Mouse (Mus musculus) liver, embryonic 16.5 days (tissue): ENCODE measurements around the gene Rnf121. TPM values are rescaled to one million over a fixed set of nuclear protein-coding genes. Genes with fewer than 3 reads are reported as not detected.
A peak's percentile ranks its signal among the peaks of the same experiment; 100 is the strongest.

ENCODE experiments used
- ATAC-seq: fragments of 200-750 bp; cut with Nextera tagmentation; 2 replicates; pipeline ENCODE4 v1.8.0; 2017; ENCODE audit warnings: low read depth, mild to moderate bottlenecking, moderate number of reproducible peaks, moderate library complexity
- H3K27ac ChIP-seq: fragments of 300-500 bp; sonication (generic); 2 replicates; pipeline ENCODE4 v1.5.1; 2014; ENCODE audit warnings: mild to moderate bottlenecking, low read length
- H3K27me3 ChIP-seq: fragments of 300-500 bp; sonication (generic); 2 replicates; pipeline ENCODE4 v1.6.1; 2014; ENCODE audit warnings: low read depth, low read length, mixed read lengths; ENCODE audit not compliant: control insufficient read depth, insufficient read depth
- H3K36me3 ChIP-seq: fragments of 300-500 bp; sonication (generic); 2 replicates; pipeline ENCODE4 v1.6.1; 2014; ENCODE audit warnings: mild to moderate bottlenecking; ENCODE audit not compliant: control insufficient read depth, insufficient read depth
- H3K4me1 ChIP-seq: fragments of 300-500 bp; sonication (generic); 2 replicates; pipeline ENCODE4 v1.6.1; 2014; ENCODE audit warnings: low read depth, low read length, mixed read lengths; ENCODE audit not compliant: control insufficient read depth
- H3K4me2 ChIP-seq: fragments of 300-500 bp; sonication (generic); 2 replicates; pipeline ENCODE4 v1.6.1; 2014; ENCODE audit warnings: low read depth, low read length, mixed read lengths
- H3K4me3 ChIP-seq: fragments of 300-500 bp; sonication (generic); 2 replicates; pipeline ENCODE4 v1.5.1; 2014; ENCODE audit warnings: low read depth, mild to moderate bottlenecking, low read length
- H3K9ac ChIP-seq: fragments of 300-500 bp; sonication (generic); 2 replicates; pipeline ENCODE4 v1.6.1; 2014; ENCODE audit warnings: low read depth, low read length
- H3K9me3 ChIP-seq: fragments of 300-500 bp; sonication (generic); replicated peaks from 2 replicates; pipeline ENCODE4 v1.6.1; 2016; ENCODE audit warnings: low read length; ENCODE audit not compliant: control insufficient read depth
- WGBS: fragments of 180-500 bp; shearing (Covaris S2); extraction: QIAGEN DNeasy Blood & Tissue Kit; methylation state at CpG from one replicate; pipeline ENCODE4 v1.1.7; 2014; ENCODE audit not compliant: insufficient replicate concordance; 5-methylcytosine and 5-hydroxymethylcytosine counted together
- polyA plus RNA-seq: library from polyadenylated mRNA; unstranded; fragments of >200 nt; fragmentation: Nextera tagmentation; extraction: Ambion mirVana; gene quantifications from 2 replicates; pipeline ENCODE4 v1.2.1, GENCODE M21; 2015

Gene Rnf121
- polyA plus RNA-seq, 1 experiment from 2014 or later: 11.6 TPM

- 69% methylated on average over 8 of the region's 8 CpGs for WGBS
- Histone ChIP-seq H3K9ac (no peak overlapping the region), H3K27ac (no peak overlapping the region), H3K27me3 (no peaks in the 10 kb centered on the region), H3K4me1 (peaks cover 22% of the 10 kb centered on the region), H3K9me3 (no peaks in the 10 kb centered on the region), H3K4me3 (no peak overlapping the region), H3K4me2 (no peak overlapping the region), H3K36me3 (no peaks in the 10 kb centered on the region)
- ATAC-seq: no peak
These were observed 37.0 kb upstream of the Rnf121 start for GRCm38 (mm10) chr7:102102241-102102640.

- H3K4me1 ChIP-seq: peaks cover 22% of the 10 kb centered on the region
- H3K36me3 ChIP-seq: no peaks in the 10 kb centered on the region
- no peaks in the 10 kb centered on the region for H3K27me3 ChIP-seq
- no peaks in the 10 kb centered on the region for H3K9me3 ChIP-seq
- no peak for ATAC-seq
- WGBS: 71% methylated on average over 5 of the region's 5 CpGs
- H3K4me2 ChIP-seq: no peak within 1 kb of the TSS
- no peak within 1 kb of the TSS for H3K4me3 ChIP-seq
- H3K27ac ChIP-seq: no peak within 1 kb of the TSS
- H3K9ac ChIP-seq: no peak within 1 kb of the TSS
These were observed 36.2 kb upstream of the Rnf121 start, which contains the start of gene Art1 for GRCm38 (mm10) chr7:102101487-102101886. TSS of gene Art1 (plus strand) at chr7:102101743.

- Histone ChIP-seq H3K9ac (no peak overlapping the region), H3K4me1 (peaks cover 22% of the 10 kb centered on the region), H3K27me3 (no peaks in the 10 kb centered on the region), H3K36me3 (no peaks in the 10 kb centered on the region), H3K4me3 (no peak overlapping the region), H3K27ac (no peak overlapping the region), H3K9me3 (no peaks in the 10 kb centered on the region), H3K4me2 (no peak overlapping the region)
- WGBS: 58% methylated on average over 5 of the region's 5 CpGs
- no peak for ATAC-seq
These were observed 35.6 kb upstream of the Rnf121 start for GRCm38 (mm10) chr7:102100868-102101267.

- peak overlapping the region; percentile 80 for H3K4me2 ChIP-seq
- peak; percentile 52 for ATAC-seq
- peaks cover 22% of the 10 kb centered on the region for H3K4me1 ChIP-seq
- peak overlapping the region; percentile 50 for H3K4me3 ChIP-seq
- H3K9ac ChIP-seq: no peak overlapping the region
- WGBS: 6% methylated on average over 30 of the region's 30 CpGs
- no peak overlapping the region for H3K27ac ChIP-seq
- no peaks in the 10 kb centered on the region for H3K27me3 ChIP-seq
- no peaks in the 10 kb centered on the region for H3K9me3 ChIP-seq
- H3K36me3 ChIP-seq: no peaks in the 10 kb centered on the region
These were observed 34.7 kb upstream of the Rnf121 start for GRCm38 (mm10) chr7:102099760-102100661.

- 63% methylated on average over 4 of the region's 4 CpGs for WGBS
- no peak for ATAC-seq
- H3K4me1 ChIP-seq: no peaks in the 10 kb centered on the region
- H3K36me3 ChIP-seq: no peaks in the 10 kb centered on the region; the same call in 1 of the 2 replicates
- no peaks in the 10 kb centered on the region for H3K9me3 ChIP-seq
- H3K4me2 ChIP-seq: no peak overlapping the region
- H3K9ac ChIP-seq: no peak overlapping the region
- no peak overlapping the region for H3K4me3 ChIP-seq
- no peak overlapping the region for H3K27ac ChIP-seq
- no peaks in the 10 kb centered on the region for H3K27me3 ChIP-seq
These were observed 22.1 kb upstream of the Rnf121 start for GRCm38 (mm10) chr7:102087336-102087735.

- WGBS: 85% methylated on average over 26 of the region's 26 CpGs
- Histone ChIP-seq H3K9me3 (no peaks in the 10 kb centered on the region), H3K4me3 (no peak overlapping the region), H3K27me3 (no peaks in the 10 kb centered on the region), H3K9ac (no peak overlapping the region), H3K36me3 (peaks cover 17% of the 10 kb centered on the region), H3K27ac (no peak overlapping the region), H3K4me2 (no peak overlapping the region), H3K4me1 (no peaks in the 10 kb centered on the region)
- no peak for ATAC-seq
These were observed 18.9 kb upstream of the Rnf121 start for GRCm38 (mm10) chr7:102084041-102084696.

GRCm38 (mm10) chr7:102082816-102083215 lies 17.5 kb upstream of the Rnf121 start, which contains the start of gene Trpc2:
TSS of gene Trpc2 (plus strand) at chr7:102083116.
- Histone ChIP-seq H3K4me1 (no peaks in the 10 kb centered on the region), H3K27me3 (no peaks in the 10 kb centered on the region), H3K4me3 (no peak within 1 kb of the TSS), H3K4me2 (no peak within 1 kb of the TSS), H3K9me3 (no peaks in the 10 kb centered on the region), H3K9ac (no peak within 1 kb of the TSS), H3K36me3 (peaks cover 26% of the 10 kb centered on the region), H3K27ac (no peak within 1 kb of the TSS)
- no peak for ATAC-seq
- 74% methylated on average over 5 of the region's 5 CpGs for WGBS

- Histone ChIP-seq H3K4me3 (no peak overlapping the region), H3K9ac (no peak overlapping the region), H3K27ac (no peak overlapping the region), H3K4me1 (no peaks in the 10 kb centered on the region), H3K9me3 (no peaks in the 10 kb centered on the region), H3K4me2 (no peak overlapping the region), H3K36me3 (peaks cover 36% of the 10 kb centered on the region), H3K27me3 (no peaks in the 10 kb centered on the region)
- ATAC-seq: no peak
- WGBS: 88% methylated on average over 5 of the region's 5 CpGs
These were observed 16.5 kb upstream of the Rnf121 start for GRCm38 (mm10) chr7:102081784-102082183.

GRCm38 (mm10) chr7:102080311-102080710 lies 15.0 kb upstream of the Rnf121 start:
- no peak overlapping the region for H3K4me2 ChIP-seq
- no peaks in the 10 kb centered on the region for H3K4me1 ChIP-seq
- no peak overlapping the region for H3K4me3 ChIP-seq
- H3K9ac ChIP-seq: no peak overlapping the region
- H3K36me3 ChIP-seq: peaks cover 44% of the 10 kb centered on the region
- 85% methylated on average over 8 of the region's 8 CpGs for WGBS
- H3K27me3 ChIP-seq: no peaks in the 10 kb centered on the region
- no peak for ATAC-seq
- H3K9me3 ChIP-seq: no peaks in the 10 kb centered on the region
- no peak overlapping the region for H3K27ac ChIP-seq
